Comparison of ENCODE assay signal across 8 mouse cellular contexts in genomic region chr9:116174481-116175461, GRCm38 (mm10). TPM values are rescaled to one million over a fixed set of nuclear protein-coding genes. Genes with fewer than 3 reads are reported as not detected.
DNase-seq lines count a peak whose midpoint lies in the region; ATAC-seq lines count a peak whose summit lies in the region.

TSS of gene Tgfbr2 (minus strand) at chr9:116175360.

- peaks cover 27% of the 10 kb centered on the region for H3K4me1 ChIP-seq in midbrain, embryonic 10.5 days

- peaks cover 39% of the 10 kb centered on the region for H3K27me3 ChIP-seq in midbrain, embryonic 10.5 days (ENCODE audit: low read depth, poor library complexity, severe bottlenecking)

- no peaks in the 10 kb centered on the region for H3K9me3 ChIP-seq in midbrain, embryonic 10.5 days (replicated peaks)

- peak; percentile 83 for DNase-seq in embryo, embryonic 10.5 days (ENCODE audit: low spot score)
- peak; percentile 86 for DNase-seq in gastrocnemius, postnatal 36 days
- DNase-seq in left cerebral cortex, postnatal 4 days: peak; percentile 46
- DNase-seq in midbrain, embryonic 10.5 days (ENCODE audit: low spot score): peak; percentile 76
- DNase-seq in right cerebral cortex, postnatal 4 days: peak; percentile 39
- peak; percentile 83 for DNase-seq in yolk sac, embryonic 10.5 days (ENCODE audit: low spot score)

- peak within 1 kb of the TSS; percentile 82 for H3K4me3 ChIP-seq in midbrain, embryonic 10.5 days

- no peaks in the 10 kb centered on the region for H3K36me3 ChIP-seq in midbrain, embryonic 10.5 days

- peak; percentile 68 for ATAC-seq in activated CD4-positive, CD25-positive, alpha-beta regulatory T cell, adult 4 months
- peak; percentile 74 for ATAC-seq in inflammation-experienced regulatory T-cells, adult 6 months

- H3K27ac ChIP-seq in midbrain, embryonic 10.5 days (replicated peaks): peak within 1 kb of the TSS; percentile 89

- intact Hi-C loops in gastrocnemius, postnatal 36 days (cut with DNase I): loop anchor here (5.0 kb wide), 1 partner anchor 37 kb away; no protein-coding TSS in a partner anchor
- intact Hi-C loops in left cerebral cortex, postnatal 4 days (cut with DNase I): no loop called here

- WGBS in midbrain, embryonic 10.5 days: under 1% methylated on average over 90 of the region's 90 CpGs

RNA-seq across cellular contexts. Expression of gene Tgfbr2, which starts in this region (rescaled TPM):
- 10 to 100 TPM; 22.9 to 28.0 TPM for polyA plus RNA-seq in activated CD4-positive, CD25-positive, alpha-beta regulatory T cell, adult 4 months (2017; shearing (Covaris generic))
- total RNA-seq in gastrocnemius, postnatal 36 days (2021): 10 to 100 TPM; 17.7 to 18.6 TPM
- polyA plus RNA-seq in inflammation-experienced regulatory T-cells, adult 6 months (2017; shearing (Covaris generic)): 10 to 100 TPM; 24.7 to 31.6 (median 26.3) TPM
- total RNA-seq in left cerebral cortex, postnatal 4 days (2021): 10 to 100 TPM; 11.5 to 12.0 TPM
- polyA plus RNA-seq in midbrain, embryonic 10.5 days (2016; fragmentation: Nextera tagmentation; extraction: Ambion mirVana): 7.2 and 8.5 TPM in 2 replicates

Comparison
In these comparisons a context has a peak if more than half of its experiments do, and no peak if none do; other contexts are left out.
1. Peak in every context shown above with its lines: DNase-seq, ATAC-seq, H3K4me3 ChIP-seq and H3K27ac ChIP-seq.